Mouse (Mus musculus) C2C12 (cell line): ENCODE results near the gene Gusb.

Experiments
- CEBPB ChIP-seq: IDR thresholded peaks from one replicate; pipeline ENCODE4 v1.6.1; 2011; ENCODE audit warnings: low read depth, mild to moderate bottlenecking, control low read depth, moderate library complexity
- CTCF ChIP-seq: IDR thresholded peaks from one replicate; pipeline ENCODE4 v1.5.1; 2011; ENCODE audit not compliant: control insufficient read depth, insufficient read depth, insufficient read length
- MAX ChIP-seq: IDR thresholded peaks from one replicate; pipeline ENCODE4 v1.6.1; 2011; ENCODE audit warnings: mild to moderate bottlenecking, control low read depth
- MYOG ChIP-seq: IDR thresholded peaks from one replicate; pipeline ENCODE4 v1.6.1; 2011; ENCODE audit not compliant: control insufficient read depth, insufficient read length; ENCODE audit errors: extremely low read depth

- TF ChIP-seq CTCF: no peak
- no peak for TF ChIP-seq MAX
- TF ChIP-seq CEBPB: no peak
- no peak for TF ChIP-seq MYOG
Observed at GRCm38 (mm10) chr5:130008034-130008590, 5.3 kb upstream of the Gusb start.
